Mouse (Mus musculus): ENCODE measurements at regions not wholly inside any gene's neighbourhood (a gene's known extent, or its start where the extent isn't known, plus 50 kb on each side); places are given as distances from the start of the nearest gene placed in this dataset.

GRCm38 (mm10) chr2:50942741-50943140, 206.2 kb downstream of the Rnd3 start:
- DNase-seq (ENCODE audit: low spot score), result peak; percentile 62

DNA sequence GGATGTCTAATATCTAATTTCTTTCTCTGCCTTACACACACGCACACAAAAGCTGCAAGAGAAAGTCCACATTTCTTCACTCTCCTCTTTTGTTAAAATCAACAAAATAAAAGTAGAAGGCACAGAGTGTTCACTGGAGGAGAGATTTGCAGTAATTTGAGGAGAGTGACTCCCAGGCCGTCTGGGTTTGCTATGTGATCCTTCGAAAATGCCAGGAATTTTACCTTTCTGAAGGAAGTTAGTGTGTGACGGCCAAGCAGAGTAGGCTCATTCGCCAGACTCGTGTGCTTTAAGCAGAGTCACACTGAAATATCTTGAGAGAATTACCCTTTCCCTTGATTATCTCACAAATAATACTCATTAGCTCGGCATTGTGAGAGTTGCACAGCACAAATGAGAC, 216.0 kb downstream of the Rnd3 start:
- DNase-seq (ENCODE audit: low spot score), result no peak

DNA sequence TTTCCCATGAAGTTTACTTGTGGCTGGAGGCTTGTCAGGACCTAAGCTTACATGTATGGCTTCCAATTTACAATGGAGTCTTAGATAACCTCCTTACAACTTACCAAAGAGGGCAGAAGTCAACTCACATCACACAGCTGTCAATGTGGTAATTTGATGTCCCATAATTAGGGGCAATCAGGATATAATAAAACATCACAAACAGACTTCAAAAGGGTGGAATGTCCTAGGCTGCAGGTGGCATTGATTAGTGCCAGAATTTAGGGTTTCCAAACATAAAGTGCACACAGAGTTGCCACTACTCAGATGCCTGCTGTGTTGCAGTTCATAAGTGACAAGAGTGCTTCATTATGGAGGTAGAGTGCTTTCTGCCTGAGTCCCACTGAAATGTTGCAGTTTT, 227.9 kb downstream of the Rnd3 start:
- no peak for DNase-seq (ENCODE audit: low spot score)

GRCm38 (mm10) chr2:50916323-50917221, 232.3 kb downstream of the Rnd3 start:
- no peak for DNase-seq (ENCODE audit: low spot score)

GRCm38 (mm10) chr2:50915149-50915548, 233.8 kb downstream of the Rnd3 start:
- DNase-seq (ENCODE audit: low spot score), result no peak

GRCm38 (mm10) chr2:50914176-50914575, 234.7 kb downstream of the Rnd3 start:
- DNase-seq (ENCODE audit: low spot score), result no peak

GRCm38 (mm10) chr2:50908762-50909161, 240.1 kb downstream of the Rnd3 start:
- DNase-seq (ENCODE audit: low spot score), result no peak

DNA sequence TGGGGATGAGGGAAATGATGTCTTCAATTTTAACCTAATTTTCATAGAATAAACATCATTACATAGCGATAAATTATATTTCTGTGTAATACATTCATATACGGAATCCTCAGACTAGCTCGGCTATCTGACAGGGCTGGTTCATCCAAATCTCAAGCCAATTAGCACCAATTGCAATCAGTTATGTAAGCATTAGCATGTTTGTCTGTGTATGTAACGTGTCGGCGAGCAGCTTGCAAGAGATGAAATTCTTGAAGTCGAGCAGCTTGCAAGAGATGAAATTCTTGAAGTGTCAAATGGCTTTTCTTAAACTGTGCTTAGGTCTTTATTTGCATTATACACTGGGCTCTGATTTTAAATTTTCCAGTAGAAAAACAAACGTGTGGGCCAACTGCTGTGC, 246.2 kb downstream of the Rnd3 start:
- DNase-seq (ENCODE audit: low spot score), result no peak

DNA sequence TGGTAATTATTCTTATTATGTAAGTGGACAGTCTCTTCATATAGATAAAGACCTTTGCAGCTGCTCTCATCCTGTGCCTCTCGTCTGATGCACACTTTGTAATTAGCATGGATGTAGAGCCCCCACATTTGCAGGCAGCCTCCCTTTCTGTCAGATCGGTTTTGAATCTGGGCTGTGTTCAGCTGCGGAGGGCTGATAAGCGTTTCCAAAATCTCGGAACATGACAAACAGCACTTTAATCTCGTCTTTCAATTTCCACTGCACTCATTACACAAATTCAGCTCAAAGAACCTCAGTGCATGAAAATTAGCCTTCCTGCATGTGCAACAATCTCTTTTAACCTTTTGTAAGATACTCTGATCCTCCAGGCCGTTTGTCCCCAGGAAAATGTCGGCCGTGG, 246.7 kb downstream of the Rnd3 start:
- DNase-seq (ENCODE audit: low spot score), result no peak

- DNase-seq (ENCODE audit: low spot score), result no peak
Measured at GRCm38 (mm10) chr2:50888992-50889391, 259.9 kb downstream of the Rnd3 start.

DNA sequence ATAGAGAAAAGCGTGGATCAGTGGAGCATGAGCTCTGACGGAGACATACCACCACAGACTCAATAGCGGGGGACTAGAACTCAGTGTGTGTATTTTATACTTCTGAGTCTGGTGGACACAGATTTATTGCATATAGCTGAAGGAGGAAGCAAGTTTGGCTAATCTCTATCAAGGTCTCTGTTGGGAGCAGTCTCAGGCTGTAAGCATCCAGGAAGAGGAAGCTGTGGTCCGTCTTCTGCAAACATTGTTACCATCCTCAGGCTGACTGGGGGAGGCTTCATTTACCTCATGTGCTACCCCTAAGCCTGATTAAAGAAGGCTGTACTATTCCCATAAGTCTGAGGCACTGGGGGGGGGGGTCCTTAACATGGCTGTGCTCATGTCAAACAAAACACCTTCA, 261.0 kb downstream of the Rnd3 start:
- DNase-seq (ENCODE audit: low spot score), result no peak

- no peak for DNase-seq (ENCODE audit: low spot score)
Measured at GRCm38 (mm10) chr2:50885924-50886315, 263.0 kb downstream of the Rnd3 start.

- no peak for DNase-seq (ENCODE audit: low spot score)
Measured at GRCm38 (mm10) chr2:50885280-50885923, 263.5 kb downstream of the Rnd3 start.

DNA sequence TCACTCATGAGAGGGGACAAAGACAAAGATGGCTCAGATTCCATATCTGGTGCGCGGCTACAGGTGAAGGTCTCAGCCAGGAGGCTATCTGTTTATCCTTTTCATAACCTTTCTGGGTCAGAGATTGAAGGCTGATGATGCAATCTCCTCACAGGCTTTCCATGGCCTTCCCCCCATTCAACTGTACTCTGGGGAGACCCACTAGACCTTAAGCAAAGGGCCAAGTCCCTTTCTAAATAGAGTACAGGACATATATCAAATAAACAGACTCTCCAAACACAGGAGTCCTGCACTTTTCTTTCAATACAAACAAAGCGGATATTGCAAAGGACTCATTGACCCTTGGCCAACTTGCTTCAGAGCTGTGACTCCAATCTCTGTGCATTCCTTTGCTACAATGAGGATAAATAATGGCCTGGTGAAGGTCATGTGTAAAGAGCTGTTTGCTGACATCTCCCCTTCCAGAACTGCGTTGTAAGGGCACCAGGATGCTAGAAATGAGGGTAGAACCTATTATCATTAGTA, 267.3 kb downstream of the Rnd3 start:
- no peak for DNase-seq (ENCODE audit: low spot score)

GRCm38 (mm10) chr2:50880806-50881205, 268.1 kb downstream of the Rnd3 start:
- DNase-seq (ENCODE audit: low spot score), result peak; percentile 19

DNA sequence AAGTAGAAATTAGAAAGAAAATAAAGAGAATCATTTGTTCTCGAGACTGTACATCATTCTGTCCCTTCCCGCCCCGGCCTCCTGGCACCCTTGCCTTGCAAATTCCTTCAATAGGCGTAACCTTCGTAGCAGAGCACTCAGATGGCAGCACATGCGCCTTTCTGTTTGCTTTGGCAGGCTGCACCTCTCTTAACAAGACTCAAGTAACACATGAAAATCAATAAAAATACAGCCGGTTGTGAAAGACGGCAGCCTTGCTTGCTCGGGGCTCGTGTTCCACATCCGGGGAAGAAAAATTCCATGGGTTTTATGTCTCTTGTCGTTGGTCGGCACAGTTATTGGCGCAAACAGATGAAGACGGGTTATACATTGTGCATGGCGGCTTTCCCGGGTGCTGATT, 271.2 kb downstream of the Rnd3 start:
- DNase-seq (ENCODE audit: low spot score), result peak; percentile 30

- no peak for DNase-seq (ENCODE audit: low spot score)
Measured at GRCm38 (mm10) chr2:50875072-50875471, 273.8 kb downstream of the Rnd3 start.

DNA sequence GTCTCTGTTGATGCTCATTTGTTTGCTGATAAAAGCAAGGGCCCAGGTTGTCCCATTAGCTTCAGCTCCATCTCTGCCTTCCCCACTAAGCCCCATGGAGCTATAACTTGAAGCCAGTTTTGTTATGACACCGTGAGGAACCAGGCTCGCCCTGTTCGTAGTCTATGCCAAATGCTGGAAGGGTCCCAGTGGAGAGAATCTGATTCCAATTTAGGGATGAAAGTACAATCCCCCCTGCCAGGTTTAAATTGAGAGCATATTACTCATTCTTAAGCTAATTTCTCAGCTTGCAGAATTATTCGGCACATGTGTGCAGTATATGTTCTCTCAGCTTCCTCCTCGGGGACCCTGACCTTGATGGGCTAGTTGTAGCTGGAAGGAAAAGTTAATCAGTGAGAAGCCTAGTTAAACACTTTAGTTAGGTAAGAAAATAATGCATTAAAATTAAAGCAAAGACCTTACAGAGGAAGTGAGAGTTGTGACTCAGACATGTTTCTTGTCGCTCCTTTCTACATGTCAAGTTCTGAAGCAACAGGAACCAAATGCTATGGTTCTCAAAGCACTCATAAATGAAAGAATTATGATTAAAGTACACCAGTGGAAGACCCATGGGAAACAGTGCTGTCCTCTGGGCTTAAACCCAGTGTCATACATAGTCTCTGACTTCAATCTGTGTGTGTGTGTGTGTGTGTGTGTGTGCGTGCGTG, 295.2 kb downstream of the Rnd3 start:
- no peak for DNase-seq (ENCODE audit: low spot score)

DNA sequence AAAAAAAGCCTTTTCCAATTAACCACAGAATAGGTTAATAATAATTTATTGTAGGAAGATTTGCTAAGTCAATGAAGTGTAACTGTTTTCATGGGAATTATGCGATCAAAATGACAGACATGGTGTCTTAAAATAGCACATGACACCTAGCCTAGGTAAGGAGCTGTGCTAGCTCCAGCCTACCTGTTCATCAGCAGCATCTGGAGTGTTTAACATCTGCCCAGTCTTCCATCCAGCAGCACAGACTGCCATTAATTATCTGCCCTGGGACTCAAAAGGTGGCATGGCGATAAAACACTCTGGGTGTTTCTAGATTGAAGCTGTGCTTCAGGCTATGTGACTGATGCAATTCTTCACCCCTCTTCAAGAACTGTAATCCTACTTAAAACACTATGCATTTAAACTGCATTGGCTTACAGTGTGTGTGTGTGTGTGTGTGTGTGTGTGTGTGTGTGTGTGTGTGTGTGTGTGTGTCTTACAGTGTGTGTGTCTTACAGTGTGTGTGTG, 296.4 kb downstream of the Rnd3 start:
- DNase-seq (ENCODE audit: low spot score), result no peak

- DNase-seq (ENCODE audit: low spot score), result no peak
Measured at GRCm38 (mm10) chr2:50850071-50850470, 298.8 kb downstream of the Rnd3 start.

- peak; percentile 30 for DNase-seq (ENCODE audit: low spot score)
Measured at GRCm38 (mm10) chr2:50841881-50842280, 307.0 kb downstream of the Rnd3 start.

Measured in heart, adult 8-10 months (tissue).